Mouse (Mus musculus): Measurements from ENCODE around the gene Clip2. TPM values are rescaled to one million over a fixed set of nuclear protein-coding genes. Genes with fewer than 3 reads are reported as not detected.
A peak's percentile ranks its signal among the peaks of the same experiment; 100 is the strongest.

Clip2 gene
- polyA plus RNA-seq, 1 experiment: 23.4 TPM

DNA sequence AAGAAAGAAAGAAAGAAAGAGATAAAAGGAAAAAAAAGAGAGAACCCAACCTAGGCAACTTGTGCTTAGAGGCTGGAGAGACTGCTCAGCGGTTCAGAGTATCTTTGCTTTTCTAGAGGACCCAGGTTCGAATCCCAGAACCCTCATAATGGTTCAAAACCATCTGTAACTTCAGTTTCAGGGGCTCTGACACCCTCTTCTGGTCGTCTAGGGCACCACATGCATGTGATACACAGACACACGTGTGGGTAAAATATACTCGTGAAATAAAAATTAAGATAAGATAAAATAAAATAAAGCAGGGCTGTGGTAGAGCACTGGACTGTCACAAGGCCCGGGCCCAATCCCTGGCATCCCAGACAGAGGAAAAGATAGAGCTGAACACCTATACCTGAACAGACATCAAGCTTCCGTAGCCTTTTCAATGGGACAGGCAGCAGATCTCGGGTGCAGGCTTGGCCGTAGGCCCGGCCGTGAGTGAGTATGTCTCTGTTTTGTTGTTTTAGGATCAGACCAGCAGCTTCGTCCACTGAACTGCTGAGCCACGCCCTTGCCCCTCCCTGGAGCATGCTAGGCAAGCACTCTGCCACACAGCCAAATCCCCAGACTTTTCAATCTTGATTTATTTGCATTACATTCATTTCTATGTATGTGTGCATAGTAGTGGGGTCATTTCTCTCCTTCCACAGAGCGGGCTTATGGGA lies 24.4 kb upstream of the Clip2 start:
- Histone ChIP-seq H3K27me3 (ENCODE audit: control insufficient read depth, insufficient read depth, low read length) (no peaks in the 10 kb centered on the region), H3K36me3 (ENCODE audit: control insufficient read depth, insufficient read depth, low read length) (no peaks in the 10 kb centered on the region), H3K4me3 (ENCODE audit: control insufficient read depth, insufficient read depth, low read length) (no peak overlapping the region), H3K27ac (ENCODE audit: control insufficient read depth, insufficient read depth, low read length) (no peak overlapping the region), H3K4me1 (replicated peaks; ENCODE audit: control insufficient read depth, insufficient read depth, low read length) (peaks cover 7% of the 10 kb centered on the region)
- no peak for DNase-seq
- TF ChIP-seq POLR2A (IDR thresholded peaks at IDR 0.05; ENCODE audit: control insufficient read depth, extremely low read depth, insufficient read depth, low read length, poor library complexity) (no peak), CTCF (IDR thresholded peaks at IDR 0.05; ENCODE audit: borderline replicate concordance, control insufficient read depth, extremely low read depth, insufficient read depth, low read length, poor library complexity) (no peak)
- 92% methylated on average over 14 of the region's 14 CpGs for WGBS

DNA sequence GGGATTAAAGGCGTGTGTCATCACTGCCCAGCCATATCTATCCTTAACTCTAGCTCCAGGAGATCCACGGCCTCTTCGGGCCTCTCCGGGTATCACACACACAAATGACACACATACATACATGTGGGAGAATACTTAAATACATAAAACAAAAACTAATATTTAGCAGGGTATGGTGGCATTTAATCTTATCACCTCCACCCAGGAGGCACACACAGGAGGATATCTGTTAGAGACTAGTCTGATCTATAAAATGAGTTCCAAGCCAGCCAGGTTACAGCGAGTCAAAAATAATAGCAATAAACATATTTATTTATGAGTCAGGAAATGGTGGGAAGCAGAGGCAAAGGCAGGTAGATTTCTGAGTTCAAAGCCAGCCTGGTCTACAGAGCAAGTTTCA lies 23.6 kb upstream of the Clip2 start:
- Histone ChIP-seq H3K27ac (ENCODE audit: control insufficient read depth, insufficient read depth, low read length) (no peak overlapping the region), H3K4me1 (replicated peaks; ENCODE audit: control insufficient read depth, insufficient read depth, low read length) (peaks cover 7% of the 10 kb centered on the region), H3K4me3 (ENCODE audit: control insufficient read depth, insufficient read depth, low read length) (no peak overlapping the region), H3K36me3 (ENCODE audit: control insufficient read depth, insufficient read depth, low read length) (no peaks in the 10 kb centered on the region), H3K27me3 (ENCODE audit: control insufficient read depth, insufficient read depth, low read length) (no peaks in the 10 kb centered on the region)
- no peak for DNase-seq
- 97% methylated on average over 5 of the region's 5 CpGs for WGBS
- TF ChIP-seq CTCF (IDR thresholded peaks at IDR 0.05; ENCODE audit: borderline replicate concordance, control insufficient read depth, extremely low read depth, insufficient read depth, low read length, poor library complexity): no peak
- TF ChIP-seq POLR2A (IDR thresholded peaks at IDR 0.05; ENCODE audit: control insufficient read depth, extremely low read depth, insufficient read depth, low read length, poor library complexity): no peak

- H3K4me1 ChIP-seq (replicated peaks; ENCODE audit: control insufficient read depth, insufficient read depth, low read length): peaks cover 13% of the 10 kb centered on the region
- H3K27ac ChIP-seq (ENCODE audit: control insufficient read depth, insufficient read depth, low read length): no peak overlapping the region
- 40% methylated on average over 10 of the region's 10 CpGs for WGBS
- no peak overlapping the region for H3K4me3 ChIP-seq (ENCODE audit: control insufficient read depth, insufficient read depth, low read length)
- TF ChIP-seq POLR2A (IDR thresholded peaks at IDR 0.05; ENCODE audit: control insufficient read depth, extremely low read depth, insufficient read depth, low read length, poor library complexity) (no peak), CTCF (IDR thresholded peaks at IDR 0.05; ENCODE audit: borderline replicate concordance, control insufficient read depth, extremely low read depth, insufficient read depth, low read length, poor library complexity) (no peak)
- no peak for DNase-seq
- H3K36me3 ChIP-seq (ENCODE audit: control insufficient read depth, insufficient read depth, low read length): no peaks in the 10 kb centered on the region
- no peaks in the 10 kb centered on the region for H3K27me3 ChIP-seq (ENCODE audit: control insufficient read depth, insufficient read depth, low read length)
Observed at GRCm38 (mm10) chr5:134572508-134573214, 20.4 kb upstream of the Clip2 start.

GRCm38 (mm10) chr5:134571730-134572507 lies 19.7 kb upstream of the Clip2 start:
- no peaks in the 10 kb centered on the region for H3K27me3 ChIP-seq (ENCODE audit: control insufficient read depth, insufficient read depth, low read length)
- DNase-seq: peak; percentile 53
- H3K4me3 ChIP-seq (ENCODE audit: control insufficient read depth, insufficient read depth, low read length): peak overlapping the region; percentile 37
- H3K4me1 ChIP-seq (replicated peaks; ENCODE audit: control insufficient read depth, insufficient read depth, low read length): peaks cover 13% of the 10 kb centered on the region
- whole genome bisulfite sequencing: 4% methylated on average over 23 of the region's 23 CpGs
- TF ChIP-seq POLR2A (IDR thresholded peaks at IDR 0.05; ENCODE audit: control insufficient read depth, extremely low read depth, insufficient read depth, low read length, poor library complexity) (no peak), CTCF (IDR thresholded peaks at IDR 0.05; ENCODE audit: borderline replicate concordance, control insufficient read depth, extremely low read depth, insufficient read depth, low read length, poor library complexity) (no peak)
- no peak overlapping the region for H3K27ac ChIP-seq (ENCODE audit: control insufficient read depth, insufficient read depth, low read length)
- H3K36me3 ChIP-seq (ENCODE audit: control insufficient read depth, insufficient read depth, low read length): no peaks in the 10 kb centered on the region

GRCm38 (mm10) chr5:134568964-134569491 lies 16.8 kb upstream of the Clip2 start:
- Histone ChIP-seq H3K27me3 (ENCODE audit: control insufficient read depth, insufficient read depth, low read length) (no peaks in the 10 kb centered on the region), H3K4me3 (ENCODE audit: control insufficient read depth, insufficient read depth, low read length) (no peak overlapping the region), H3K4me1 (replicated peaks; ENCODE audit: control insufficient read depth, insufficient read depth, low read length) (peaks cover 13% of the 10 kb centered on the region), H3K36me3 (ENCODE audit: control insufficient read depth, insufficient read depth, low read length) (no peaks in the 10 kb centered on the region), H3K27ac (ENCODE audit: control insufficient read depth, insufficient read depth, low read length) (no peak overlapping the region)
- TF ChIP-seq CTCF (IDR thresholded peaks at IDR 0.05; ENCODE audit: borderline replicate concordance, control insufficient read depth, extremely low read depth, insufficient read depth, low read length, poor library complexity): no peak
- TF ChIP-seq POLR2A (IDR thresholded peaks at IDR 0.05; ENCODE audit: control insufficient read depth, extremely low read depth, insufficient read depth, low read length, poor library complexity): no peak
- no peak for DNase-seq
- 80% methylated on average over 8 of the region's 8 CpGs for WGBS

DNA sequence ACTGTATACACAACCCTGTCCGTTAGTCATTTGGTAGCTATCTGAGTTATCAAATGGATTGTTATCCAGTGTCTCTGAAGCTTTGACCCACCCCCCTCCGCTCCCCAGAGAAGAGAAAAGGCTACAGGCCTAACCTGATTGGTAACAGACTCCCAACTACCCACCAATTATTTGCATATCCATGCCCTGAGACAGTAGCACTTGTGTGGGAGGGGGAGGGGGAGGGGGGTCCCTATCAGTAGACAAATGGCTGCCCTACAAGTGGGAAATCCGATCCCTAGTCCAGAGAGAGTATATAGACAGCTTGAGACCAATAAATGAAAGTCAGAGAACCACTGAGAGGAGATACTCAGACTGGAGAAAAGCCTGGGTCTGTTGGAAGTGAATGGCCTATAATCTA lies 15.8 kb upstream of the Clip2 start:
- 97% methylated on average over 3 of the region's 3 CpGs for WGBS
- H3K27me3 ChIP-seq (ENCODE audit: control insufficient read depth, insufficient read depth, low read length): no peaks in the 10 kb centered on the region
- no peak overlapping the region for H3K4me3 ChIP-seq (ENCODE audit: control insufficient read depth, insufficient read depth, low read length)
- TF ChIP-seq CTCF (IDR thresholded peaks at IDR 0.05; ENCODE audit: borderline replicate concordance, control insufficient read depth, extremely low read depth, insufficient read depth, low read length, poor library complexity) (no peak), POLR2A (IDR thresholded peaks at IDR 0.05; ENCODE audit: control insufficient read depth, extremely low read depth, insufficient read depth, low read length, poor library complexity) (no peak)
- H3K27ac ChIP-seq (ENCODE audit: control insufficient read depth, insufficient read depth, low read length): no peak overlapping the region
- H3K4me1 ChIP-seq (replicated peaks; ENCODE audit: control insufficient read depth, insufficient read depth, low read length): peaks cover 13% of the 10 kb centered on the region
- H3K36me3 ChIP-seq (ENCODE audit: control insufficient read depth, insufficient read depth, low read length): no peaks in the 10 kb centered on the region
- DNase-seq: no peak
